Mouse (Mus musculus): ENCODE results near the gene Gm4981. TPM values are rescaled to one million over a fixed set of nuclear protein-coding genes. Genes with fewer than 3 reads are reported as not detected.

The Gm4981 gene
- polyA plus RNA-seq, 1 experiment from 2014 or later = not detected

Other genes with a start within 250 kb of the Gm4981 start
- gene AW822073, start 11.8 kb downstream of the Gm4981 start, polyA plus RNA-seq (2014; fragmentation: Nextera tagmentation; extraction: Ambion mirVana) = not detected in 2 replicates
- gene Duxf3, start 4.0 kb downstream of the Gm4981 start, polyA plus RNA-seq (2014; fragmentation: Nextera tagmentation; extraction: Ambion mirVana) = not detected in 2 replicates
- 31.7 and 42.6 TPM in 2 replicates for gene Gcc2, start 18.8 kb upstream of the Gm4981 start, polyA plus RNA-seq (2014; fragmentation: Nextera tagmentation; extraction: Ambion mirVana)
- gene Lims1, start 86.8 kb upstream of the Gm4981 start, polyA plus RNA-seq (2014; fragmentation: Nextera tagmentation; extraction: Ambion mirVana) = 120 and 125 TPM in 2 replicates
- gene Ranbp2, start 210.2 kb upstream of the Gm4981 start, polyA plus RNA-seq (2014; fragmentation: Nextera tagmentation; extraction: Ambion mirVana) = 21.9 and 35.5 TPM in 2 replicates

Measured in heart, embryonic 11.5 days (tissue).